Mouse (Mus musculus): ENCODE data around the gene Basp1. TPM values are rescaled to one million over a fixed set of nuclear protein-coding genes. Genes with fewer than 3 reads are reported as not detected.
"Not testable (repeated sequence)": the region's sequence is repeated elsewhere in the genome, so short reads cannot be mapped to it uniquely, and the experiment has no call there.

Gene Basp1
- total RNA-seq (2021) = 100 to 1,000 TPM; 598 to 644 TPM
- long read RNA-seq, transcript Basp1-201 (2 exons, 1,855 nt) = major isoform, 120 of 165 reads
- long read RNA-seq, partial matches to known transcripts = 0 of 165 reads
- long read RNA-seq, other reads (novel, unspliced or antisense) = 45 of 165 reads

DNA sequence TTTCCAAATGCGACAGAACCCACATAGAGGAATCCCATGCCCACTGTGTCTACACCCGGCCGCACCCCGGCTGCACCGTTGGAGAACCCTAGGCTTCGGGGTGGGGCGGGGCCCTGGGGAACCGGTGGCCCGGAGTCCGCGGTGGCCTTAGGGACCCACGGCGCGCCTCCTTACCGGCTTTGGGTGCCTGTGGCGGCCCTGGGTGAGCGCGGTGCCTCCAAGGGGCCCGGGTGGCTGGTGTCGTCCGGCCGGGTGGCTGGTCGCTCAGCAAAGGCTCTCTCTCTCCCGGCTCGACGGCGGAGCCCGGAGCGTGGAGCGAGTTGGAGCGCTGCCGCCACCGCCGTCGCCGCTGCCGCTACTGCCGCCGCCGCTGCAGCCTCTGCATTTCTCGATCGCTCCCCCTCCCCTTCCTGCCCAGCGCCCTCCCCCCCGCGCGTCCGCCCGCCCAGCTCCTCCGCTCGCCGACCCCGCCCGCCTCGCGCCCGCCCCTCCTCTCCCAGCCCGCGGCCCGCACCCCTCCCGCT, at the start of gene Basp1:
Gene Basp1 (minus strand): TSS at position 387 of the 524 bp plus-strand sequence.
- peak; percentile 65 to 79 for DNase-seq (ENCODE audit: low spot score in 2 of 2)

DNA sequence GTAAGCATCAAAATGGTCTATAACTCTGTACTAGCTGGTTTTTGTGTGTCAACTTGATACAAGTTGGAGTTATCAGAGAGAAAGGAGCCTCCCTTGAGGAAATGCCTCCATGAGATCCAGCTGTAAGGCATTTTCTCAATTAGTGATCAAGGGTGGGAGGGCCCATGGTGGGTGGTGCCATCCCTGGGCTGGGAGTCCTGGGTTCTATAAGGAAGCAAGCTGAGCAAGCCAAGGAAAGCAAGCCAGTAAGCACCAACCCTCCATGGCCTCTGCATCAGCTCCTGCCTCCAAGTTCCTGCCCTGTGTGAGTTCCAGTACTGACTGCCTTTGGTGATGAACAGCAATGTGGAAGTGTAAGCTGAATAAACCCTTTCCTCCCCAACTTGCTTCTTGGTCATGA, 49.5 kb upstream of the Basp1 start:
- not testable (repeated sequence) for DNase-seq (ENCODE audit: low spot score in 2 of 2)

DNA sequence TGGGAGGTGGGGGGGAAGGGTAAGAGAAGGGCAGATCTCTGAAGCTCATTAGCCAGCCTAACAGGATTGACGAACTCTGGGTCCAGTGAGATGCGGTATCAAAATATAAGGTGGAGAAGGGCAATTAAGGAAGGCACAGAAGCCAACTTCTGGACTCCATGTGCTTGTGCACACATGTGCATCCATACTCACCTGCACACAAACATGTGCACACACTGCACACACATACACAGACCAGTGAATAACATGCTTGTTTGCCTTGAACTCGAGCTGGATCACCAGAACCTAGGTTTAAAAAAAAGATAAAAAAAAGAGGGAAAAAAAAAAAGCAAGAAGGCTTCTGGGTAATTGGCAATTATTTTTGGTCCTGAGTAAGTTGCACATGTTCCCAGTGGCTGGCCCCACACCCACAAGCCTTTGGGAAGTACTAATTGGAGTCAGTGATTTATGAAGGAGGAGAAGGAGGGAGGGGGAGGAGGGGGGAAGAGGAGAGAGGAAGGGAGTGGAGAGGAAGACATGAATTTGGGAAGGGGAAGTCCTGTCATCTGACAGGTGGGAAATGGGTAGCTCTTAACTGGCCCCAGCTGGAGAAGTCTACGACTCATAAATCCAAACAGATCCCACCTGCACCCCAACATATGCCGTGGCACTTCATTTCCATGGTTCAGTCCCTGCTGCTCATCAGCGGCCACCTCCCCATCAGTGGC, 48.6 kb upstream of the Basp1 start:
- DNase-seq (ENCODE audit: low spot score in 2 of 2) = no peak

DNA sequence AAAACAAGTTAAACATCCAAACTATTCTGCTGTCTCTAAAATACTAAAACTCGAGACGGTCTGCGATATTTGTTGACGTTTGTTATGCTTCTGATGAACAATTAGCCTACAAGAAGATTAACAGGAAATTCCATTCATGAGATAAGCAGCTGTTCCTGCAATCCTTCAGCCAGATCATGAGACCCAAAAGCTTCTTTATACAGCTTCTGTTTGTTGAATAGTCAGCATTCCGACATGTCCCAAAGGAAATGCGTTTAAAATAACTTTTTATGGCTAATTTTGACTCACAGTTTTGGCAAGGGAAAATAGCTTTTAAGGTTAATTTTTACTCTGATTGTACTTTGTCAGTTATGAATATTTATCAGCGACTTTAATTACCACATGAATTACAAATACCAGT, 46.3 kb upstream of the Basp1 start:
- no peak for DNase-seq (ENCODE audit: low spot score in 2 of 2)

DNA sequence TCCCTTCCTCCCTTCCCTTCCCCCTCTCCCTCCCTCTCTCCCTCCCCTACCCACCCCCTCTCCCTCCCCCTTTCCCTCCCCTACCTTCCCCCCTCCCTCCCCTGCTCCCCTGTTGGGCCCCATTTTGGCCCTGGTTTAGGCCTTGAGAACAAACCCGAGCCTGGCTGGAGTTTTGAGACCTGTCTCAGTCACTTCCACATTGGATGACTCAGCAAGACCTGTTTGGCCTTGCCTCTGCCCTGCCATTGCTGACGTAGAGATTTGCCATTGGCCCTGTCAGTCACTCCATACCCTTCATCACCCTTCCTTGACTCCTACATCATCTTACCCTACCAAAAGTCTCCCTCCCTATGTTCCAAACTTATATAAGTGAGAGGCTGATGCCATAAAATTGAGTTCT, 43.9 kb upstream of the Basp1 start:
- no peak for DNase-seq (ENCODE audit: low spot score in 2 of 2)

DNA sequence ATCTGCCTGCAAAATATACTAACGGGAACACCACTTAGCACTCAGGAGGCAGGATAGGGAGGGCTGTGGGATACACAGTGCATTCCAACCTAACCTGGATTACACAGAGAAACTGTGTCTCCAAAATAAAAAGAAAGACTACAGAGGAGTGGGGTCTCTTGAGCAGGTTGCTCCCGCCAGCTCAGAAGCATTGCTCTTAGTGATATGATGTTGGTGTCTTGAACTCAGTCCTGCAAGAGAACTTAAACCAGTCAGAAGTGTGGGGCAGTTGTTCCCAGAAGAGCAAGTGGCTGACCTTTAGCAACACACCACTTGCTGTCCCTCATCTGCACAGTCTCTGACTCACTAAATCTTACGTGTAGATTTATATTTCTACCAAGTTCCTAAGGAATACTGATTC, 40.0 kb upstream of the Basp1 start:
- DNase-seq (ENCODE audit: low spot score in 2 of 2) = no peak

DNA sequence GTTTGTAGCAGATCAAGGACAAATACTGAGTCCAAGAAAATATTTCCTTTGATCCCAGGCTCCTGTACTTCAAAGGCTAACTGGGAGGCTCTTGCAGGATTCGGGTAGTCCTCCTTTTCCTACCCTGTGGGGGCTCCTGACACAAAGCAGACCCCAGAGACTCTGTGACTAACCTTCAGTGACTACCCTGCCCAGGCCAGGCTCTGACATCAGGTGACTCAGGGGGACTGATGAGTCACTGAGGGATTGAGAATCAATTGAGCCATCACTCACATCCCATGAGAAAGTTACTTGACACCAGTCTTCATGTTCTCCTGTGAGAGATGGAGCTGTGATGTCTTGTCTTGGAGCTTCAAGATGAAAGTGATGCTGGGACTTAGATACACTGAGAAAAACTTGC, 35.8 kb upstream of the Basp1 start:
- no peak for DNase-seq (ENCODE audit: low spot score in 2 of 2)

DNA sequence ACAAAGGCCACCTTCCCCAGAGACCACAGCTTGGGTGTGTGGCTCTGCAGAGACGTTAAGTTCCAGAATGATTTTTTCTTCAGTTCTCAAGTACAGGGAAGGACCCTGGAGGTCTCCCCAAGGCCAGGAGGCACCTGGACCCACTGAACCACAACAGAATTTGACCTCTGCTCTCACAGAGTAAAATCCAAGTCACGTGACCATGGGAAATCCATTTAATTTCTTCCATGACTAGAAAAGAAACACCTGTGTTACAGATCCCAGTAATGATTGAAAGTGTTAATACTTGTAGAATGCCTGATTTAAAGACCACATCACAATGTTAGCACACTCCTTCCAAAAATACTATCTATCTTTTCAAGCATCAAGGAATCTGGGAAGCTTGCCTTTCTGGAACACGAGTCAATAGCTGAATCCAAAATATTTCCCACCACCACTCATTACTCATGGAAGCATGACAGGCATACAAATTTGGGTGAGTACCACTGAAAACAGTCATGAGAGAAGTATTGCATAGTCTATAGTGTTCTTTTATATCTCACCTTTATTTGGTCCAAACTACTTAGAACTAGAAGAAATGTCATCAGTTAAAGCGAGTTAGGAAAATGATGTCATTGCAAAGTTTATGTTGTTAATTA, 35.3 kb upstream of the Basp1 start:
- DNase-seq (ENCODE audit: low spot score in 2 of 2) = no peak

DNA sequence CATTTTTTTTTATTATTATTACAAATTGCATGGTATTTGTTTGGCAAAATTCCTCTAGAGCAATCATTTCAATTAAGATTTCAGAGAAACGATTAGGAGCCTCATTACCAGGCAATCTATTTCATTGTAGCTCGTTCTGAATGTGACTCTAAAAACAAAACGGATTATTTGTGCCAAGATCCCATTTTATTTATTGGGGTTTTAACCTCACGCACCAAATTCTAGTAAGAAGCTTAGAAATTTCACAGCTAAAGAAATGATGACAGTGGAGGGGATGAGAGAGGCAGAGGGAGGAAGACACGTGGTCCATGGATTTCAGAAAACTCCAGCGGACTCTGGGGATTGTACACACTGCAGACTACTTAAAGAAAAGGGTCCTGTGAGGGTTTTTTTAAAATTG, 33.6 kb upstream of the Basp1 start:
- DNase-seq (ENCODE audit: low spot score in 2 of 2) = no peak

DNA sequence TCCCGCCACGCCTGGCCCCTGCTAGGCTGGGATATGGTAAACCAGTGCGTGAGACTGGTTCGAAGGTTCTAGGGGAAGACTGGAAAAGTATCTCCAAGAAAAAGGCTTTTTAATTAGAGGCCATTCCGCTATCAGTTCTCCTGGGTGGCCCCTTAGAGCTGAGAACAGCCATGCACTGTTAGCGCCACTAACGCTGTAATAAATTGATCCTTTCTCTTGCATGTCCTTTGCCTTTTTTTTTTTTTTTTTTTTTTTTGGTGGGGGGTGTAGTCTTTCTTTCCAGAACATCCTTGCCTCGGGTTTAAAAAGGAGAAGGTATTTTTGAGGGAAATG, 32.6 kb upstream of the Basp1 start:
- DNase-seq (ENCODE audit: low spot score in 2 of 2) = no peak

DNA sequence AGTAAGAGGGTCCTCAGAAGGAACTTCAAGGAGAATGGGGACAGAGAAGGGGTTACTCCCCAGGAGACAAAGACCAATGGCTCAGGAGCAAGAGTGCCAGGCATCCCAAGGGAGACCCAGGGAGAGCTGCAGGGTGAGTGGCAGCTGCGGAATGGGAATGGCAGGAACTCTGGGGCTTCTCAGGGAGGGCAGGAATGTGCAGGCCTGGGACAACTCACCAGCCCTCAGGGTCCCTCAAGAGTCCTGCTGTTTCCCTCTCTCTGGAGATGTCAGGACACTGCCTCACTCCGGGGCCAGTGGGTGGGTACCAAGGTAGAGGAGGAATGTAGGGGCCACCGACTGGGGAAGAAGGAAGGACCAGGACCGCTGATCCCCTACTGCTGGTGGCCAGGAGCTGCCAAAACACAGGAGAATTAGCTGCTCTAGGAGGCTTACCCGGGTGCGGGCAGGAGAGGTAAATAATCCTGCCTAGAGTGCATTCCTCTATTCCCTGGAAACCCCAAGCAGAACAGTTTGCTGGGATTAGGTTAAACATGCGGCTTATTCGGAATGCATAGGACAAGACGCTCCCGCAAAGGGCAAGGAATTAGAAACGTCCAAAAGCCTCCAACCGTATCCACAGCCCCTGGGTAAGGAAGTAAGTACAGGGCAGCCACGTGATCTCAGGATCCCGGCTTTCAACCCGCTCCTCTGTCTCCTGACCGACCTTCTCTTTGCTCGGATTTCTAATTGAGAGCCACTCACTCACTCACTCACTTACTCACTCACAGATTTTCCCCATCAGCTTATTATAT, 32.0 kb upstream of the Basp1 start:
- no peak for DNase-seq (ENCODE audit: low spot score in 2 of 2)

DNA sequence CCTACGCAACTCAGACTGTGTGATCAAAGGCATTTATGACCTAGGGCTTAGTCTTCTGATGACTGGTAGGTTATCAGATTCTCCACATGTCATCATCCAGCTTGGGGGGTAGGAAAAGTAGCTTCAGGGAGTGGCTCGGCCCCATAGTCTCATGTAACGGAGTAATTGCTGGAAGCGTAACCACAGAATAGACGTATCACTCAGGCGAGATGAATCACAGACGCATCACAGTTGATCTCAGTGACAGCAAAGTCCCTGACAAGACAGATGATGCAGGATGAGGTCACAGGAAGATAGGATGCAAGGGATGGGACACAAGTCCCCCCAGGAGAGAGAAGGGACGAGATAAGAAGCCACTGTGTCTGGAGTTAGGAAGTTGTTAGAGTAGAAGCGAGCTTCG, 30.6 kb upstream of the Basp1 start:
- no peak for DNase-seq (ENCODE audit: low spot score in 2 of 2)

DNA sequence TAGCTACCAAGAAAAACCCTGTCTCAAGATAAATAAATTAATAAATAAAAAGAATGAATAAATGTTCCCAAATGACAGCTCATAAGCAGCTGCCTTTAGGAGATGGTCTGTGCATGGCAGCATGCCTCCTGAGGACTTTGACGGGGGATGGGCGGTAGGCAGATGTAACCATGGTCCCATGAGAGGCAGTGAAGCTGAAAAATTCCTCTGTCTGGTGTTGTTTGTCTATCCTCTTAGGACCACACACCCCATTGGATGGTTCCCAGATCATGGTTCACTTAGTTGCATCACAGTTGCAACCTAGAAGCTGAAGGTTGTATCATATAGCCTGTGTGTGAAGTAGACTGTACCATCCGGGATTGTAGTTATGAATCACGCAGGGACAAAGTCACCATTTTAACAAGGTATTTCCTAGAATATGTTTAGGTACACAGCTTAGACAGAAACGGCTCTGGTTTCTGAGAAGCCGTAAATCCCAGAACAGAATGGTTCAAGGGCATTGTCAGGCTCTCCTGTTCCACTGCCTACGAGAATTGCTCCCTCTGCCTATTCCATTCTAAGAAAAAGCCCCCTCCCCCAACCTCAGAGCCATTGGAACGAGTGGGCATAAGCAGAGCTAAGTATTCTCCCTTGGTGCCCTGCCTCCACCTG, 29.7 kb upstream of the Basp1 start:
- DNase-seq (ENCODE audit: low spot score in 2 of 2) = no peak

DNA sequence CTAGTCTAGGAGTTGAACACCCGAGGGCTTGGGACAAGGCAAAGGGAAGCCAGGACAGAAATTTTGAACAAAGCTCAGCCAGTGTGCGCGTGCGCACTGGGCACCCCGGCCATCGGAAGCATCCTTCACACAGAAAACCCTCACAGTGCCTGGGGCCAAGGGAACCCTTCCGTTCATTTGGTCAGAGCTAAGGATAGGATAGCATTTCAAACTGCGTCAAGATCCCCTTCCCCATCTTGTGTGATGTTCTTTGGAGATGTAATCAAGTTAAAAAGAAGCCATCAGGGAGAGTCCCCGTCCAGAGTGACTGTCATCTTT, 28.3 kb upstream of the Basp1 start:
- DNase-seq (ENCODE audit: low spot score in 2 of 2) = no peak

DNA sequence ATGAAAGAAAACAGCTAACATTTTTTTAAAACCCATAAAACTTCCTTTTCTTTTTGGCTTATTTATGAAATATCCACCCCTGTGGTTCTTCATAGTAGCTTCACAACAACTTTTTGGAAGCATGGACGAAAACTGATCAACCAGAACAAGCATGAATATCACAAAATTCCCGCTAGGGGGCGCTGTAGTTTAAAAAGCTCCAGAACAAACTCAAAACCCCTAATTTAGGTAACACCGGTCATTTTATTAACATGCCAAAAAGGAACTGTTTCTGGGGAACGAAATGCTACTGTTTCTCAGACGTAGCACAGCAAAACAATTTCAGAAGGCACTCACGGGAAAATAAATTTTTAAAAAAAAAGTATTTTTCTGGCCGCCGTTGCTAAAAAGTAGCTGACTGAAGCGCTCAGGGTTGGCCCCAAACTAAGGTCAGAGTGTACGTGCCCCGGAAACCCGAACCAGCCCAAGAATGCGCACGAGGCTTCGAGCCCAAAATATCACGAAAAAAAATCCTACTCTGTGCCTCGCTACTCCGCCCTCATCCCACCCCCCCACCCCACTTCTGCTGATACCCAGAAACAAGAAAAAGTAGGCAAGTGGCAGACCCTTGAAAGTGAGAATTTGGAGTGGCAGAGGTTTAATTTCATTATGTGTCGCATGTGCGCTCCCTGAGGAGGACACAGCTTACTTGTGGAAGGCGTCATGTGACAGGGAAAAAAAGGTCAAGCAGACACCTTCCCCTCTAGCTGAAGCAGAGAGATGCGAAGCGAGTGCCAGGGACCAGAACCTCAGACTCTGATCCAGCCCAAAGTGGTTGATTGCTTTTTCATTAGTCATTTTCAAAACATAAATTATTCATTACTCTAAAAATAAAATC, 27.7 kb upstream of the Basp1 start:
- DNase-seq (ENCODE audit: low spot score in 2 of 2) = peak in 1 of 2 experiments; percentile 63

DNA sequence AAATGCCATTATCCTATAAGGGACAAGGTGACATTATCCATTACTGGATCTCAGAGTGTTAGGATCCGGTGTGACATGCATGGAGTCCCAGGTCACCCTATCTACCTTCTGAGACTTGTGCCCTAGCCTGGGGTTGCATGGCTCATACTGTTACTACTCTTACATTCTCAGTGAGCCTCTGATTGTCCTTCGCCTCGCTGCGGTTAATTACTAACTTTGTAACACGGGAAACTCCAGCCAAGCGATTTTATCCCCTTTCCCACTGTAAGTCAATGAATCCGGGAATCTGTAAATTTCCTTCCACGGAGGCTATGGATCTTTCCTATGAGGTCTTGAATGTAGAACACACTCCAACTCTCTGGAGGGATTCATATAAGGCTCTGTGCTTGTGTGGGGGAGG, 26.8 kb upstream of the Basp1 start:
- no peak for DNase-seq (ENCODE audit: low spot score in 2 of 2)

DNA sequence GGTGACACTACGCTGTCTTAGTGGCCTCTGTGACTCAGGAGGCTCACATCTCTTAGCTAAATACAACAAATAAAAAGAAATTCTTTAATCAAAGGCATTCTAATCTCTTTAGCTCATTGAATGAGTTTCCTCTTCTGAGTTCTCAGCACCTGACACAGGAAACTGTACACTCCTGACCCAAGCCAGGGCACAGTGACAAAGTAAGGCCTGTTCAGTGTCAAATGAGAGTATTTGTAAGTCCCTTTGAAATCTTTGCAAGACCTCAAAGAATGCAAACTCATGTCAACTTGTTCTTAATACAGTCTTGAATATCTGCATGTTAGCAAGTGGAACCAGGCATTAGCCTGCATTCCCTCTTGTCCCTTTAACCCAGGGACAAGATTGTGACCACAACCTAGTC, 18.8 kb upstream of the Basp1 start:
- DNase-seq (ENCODE audit: low spot score in 2 of 2) = no peak

DNA sequence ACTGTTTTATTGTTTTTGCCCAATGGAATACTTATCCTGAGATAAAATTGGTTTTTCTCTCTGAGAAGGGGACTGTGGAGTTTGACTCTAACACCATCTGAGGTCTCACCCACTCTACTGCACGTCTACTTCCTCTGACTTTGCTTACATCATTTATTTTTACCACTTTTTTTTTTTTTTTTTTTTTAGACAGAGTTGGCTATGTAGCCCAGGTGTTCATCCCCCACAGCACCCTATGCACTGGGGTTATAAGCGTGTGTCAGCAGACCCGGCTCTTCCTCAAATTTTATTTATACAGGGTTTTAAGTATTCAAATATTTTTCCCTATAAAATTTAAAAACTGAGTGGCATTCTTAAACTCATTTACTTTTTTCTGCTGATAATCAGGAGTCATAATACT, 16.6 kb upstream of the Basp1 start:
- no peak for DNase-seq (ENCODE audit: low spot score in 2 of 2)

DNA sequence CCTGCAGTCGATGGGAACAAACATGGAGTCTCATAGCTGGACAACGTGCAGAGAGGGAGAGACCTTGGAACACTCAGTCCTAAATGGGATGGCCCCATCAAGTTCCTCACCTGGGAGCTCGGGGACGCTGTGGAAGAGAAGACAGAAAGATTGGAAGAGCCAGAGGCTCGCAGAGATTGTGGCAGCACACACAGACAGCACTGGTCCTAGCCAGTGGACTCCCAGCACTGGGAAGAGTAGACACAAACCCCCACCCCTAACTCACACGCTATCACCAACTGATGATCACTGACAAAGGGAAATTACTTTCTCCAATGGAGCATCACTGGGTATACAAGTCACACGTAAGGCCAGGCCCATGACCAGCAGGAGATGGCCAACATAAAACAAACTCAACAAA, 15.4 kb upstream of the Basp1 start:
- DNase-seq (ENCODE audit: low spot score in 2 of 2) = no peak

DNA sequence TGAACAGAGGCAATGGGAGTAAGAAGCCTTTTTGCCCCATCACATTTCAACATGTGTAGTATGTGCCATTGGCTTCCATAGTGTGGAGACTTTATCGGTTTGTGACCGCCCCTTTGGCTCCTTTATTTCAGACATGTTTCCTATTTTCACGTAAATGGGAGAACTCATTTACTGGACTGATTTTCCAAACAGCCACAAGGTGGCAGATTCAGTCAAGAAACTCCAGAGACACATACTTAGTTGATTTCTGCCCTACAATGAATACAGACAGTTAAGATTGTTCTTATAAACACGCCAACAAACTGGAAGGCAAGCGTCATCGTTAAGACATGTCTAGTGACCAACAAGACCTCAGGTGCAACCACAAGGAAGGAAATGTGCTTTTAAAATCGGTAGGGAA, 15.0 kb upstream of the Basp1 start:
- DNase-seq (ENCODE audit: low spot score in 2 of 2) = peak in 1 of 2 experiments; percentile 61

DNA sequence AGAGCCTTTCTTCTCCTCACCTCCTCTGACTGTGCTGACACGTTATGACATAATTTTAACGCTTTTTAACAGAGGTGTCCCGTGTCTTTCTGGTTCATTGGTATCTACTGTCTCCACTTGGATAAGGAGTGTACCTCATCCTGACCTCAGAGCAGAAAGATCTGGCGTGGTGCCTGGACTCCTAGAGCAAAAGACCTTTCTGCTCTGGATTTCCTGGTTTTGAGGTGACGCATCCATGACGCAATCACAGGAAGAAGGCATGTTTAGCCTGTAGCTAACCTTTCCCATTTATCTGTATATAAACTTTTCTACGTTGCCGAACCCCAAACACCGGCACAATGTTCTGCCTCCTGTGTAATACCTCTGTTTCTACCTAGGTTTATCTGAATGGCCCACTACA, 6.7 kb upstream of the Basp1 start:
- DNase-seq (ENCODE audit: low spot score in 2 of 2) = no peak
